Mouse (Mus musculus) thymus, postnatal 0 days (tissue): ENCODE data around the gene Frat1. TPM values are rescaled to one million over a fixed set of nuclear protein-coding genes. Genes with fewer than 3 reads are reported as not detected.

Experiments
- DNase-seq: peaks from one replicate; pipeline ENCODE4 v3.0.0-alpha.2; 2015; ENCODE audit warnings: low spot score
- polyA plus RNA-seq: library from polyadenylated mRNA; unstranded; fragments of >200 nt; fragmentation: Nextera tagmentation; extraction: Ambion mirVana; gene quantifications from 2 replicates; pipeline ENCODE4 v1.2.1, GENCODE M21; 2015

Gene Frat1
- polyA plus RNA-seq, 1 experiment from 2014 or later: 21.3 TPM

- no peak for DNase-seq
These were observed 12.4 kb downstream of the Frat1 start for GRCm38 (mm10) chr19:41842196-41842595.

- no peak for DNase-seq
These were observed 12.9 kb downstream of the Frat1 start for GRCm38 (mm10) chr19:41842706-41843105.

GRCm38 (mm10) chr19:41844345-41844744 lies 14.6 kb downstream of the Frat1 start:
- DNase-seq: peak; percentile 54

- DNase-seq: peak; percentile 13
These were observed 16.8 kb downstream of the Frat1 start for GRCm38 (mm10) chr19:41846366-41847090.

- peak; percentile 37 for DNase-seq
These were observed 17.4 kb downstream of the Frat1 start for GRCm38 (mm10) chr19:41847091-41847581.

GRCm38 (mm10) chr19:41847614-41847991 lies 17.8 kb downstream of the Frat1 start:
- DNase-seq: peak; percentile 69

- peak; percentile 92 for DNase-seq
These were observed 18.5 kb downstream of the Frat1 start, which contains the start of gene Frat2 for GRCm38 (mm10) chr19:41847992-41848851. TSS of gene Frat2 (minus strand) at chr19:41848132.

GRCm38 (mm10) chr19:41850021-41850718 lies 20.4 kb downstream of the Frat1 start:
- DNase-seq: no peak

GRCm38 (mm10) chr19:41850719-41851543 lies 21.2 kb downstream of the Frat1 start:
- no peak for DNase-seq

- DNase-seq: no peak
These were observed 22.7 kb downstream of the Frat1 start for GRCm38 (mm10) chr19:41852423-41852822.

- no peak for DNase-seq
These were observed 27.5 kb downstream of the Frat1 start for GRCm38 (mm10) chr19:41857086-41857762.

- no peak for DNase-seq
These were observed 28.1 kb downstream of the Frat1 start for GRCm38 (mm10) chr19:41857816-41858310.

- no peak for DNase-seq
These were observed 36.9 kb downstream of the Frat1 start for GRCm38 (mm10) chr19:41866707-41867106.

- no peak for DNase-seq
These were observed 39.5 kb downstream of the Frat1 start for GRCm38 (mm10) chr19:41869296-41869695.

GRCm38 (mm10) chr19:41869946-41870345 lies 40.2 kb downstream of the Frat1 start:
- peak; percentile 40 for DNase-seq

- no peak for DNase-seq
These were observed 42.5 kb downstream of the Frat1 start for GRCm38 (mm10) chr19:41872285-41872684.

- peak; percentile 83 for DNase-seq
These were observed 44.6 kb downstream of the Frat1 start for GRCm38 (mm10) chr19:41874356-41874755.

- no peak for DNase-seq
These were observed 52.1 kb downstream of the Frat1 start for GRCm38 (mm10) chr19:41881842-41882241.
